Mouse (Mus musculus): ENCODE measurements around the gene Cyp27b1. TPM values are rescaled to one million over a fixed set of nuclear protein-coding genes. Genes with fewer than 3 reads are reported as not detected.
"Not testable (repeated sequence)": the region's sequence is repeated elsewhere in the genome, so short reads cannot be mapped to it uniquely, and the experiment has no call there.

The Cyp27b1 gene
- polyA plus RNA-seq, 1 experiment from 2014 or later = 0.22 TPM

GRCm38 (mm10) chr10:127065981-127066380 lies 17.9 kb downstream of the Cyp27b1 start:
- DNase-seq (ENCODE audit: low spot score) = no peak
- no peak overlapping the region for H3K27ac ChIP-seq (replicated peaks)
- peaks cover 61% of the 10 kb centered on the region for H3K4me1 ChIP-seq
- peak overlapping the region; percentile 30 for H3K4me3 ChIP-seq
- H3K36me3 ChIP-seq = peaks cover 49% of the 10 kb centered on the region
- WGBS = 89% methylated on average over 9 of the region's 9 CpGs
- peaks cover 10% of the 10 kb centered on the region for H3K27me3 ChIP-seq (ENCODE audit: low read depth, poor library complexity, severe bottlenecking)
- no peaks in the 10 kb centered on the region for H3K9me3 ChIP-seq (replicated peaks)

GRCm38 (mm10) chr10:127066519-127067018 lies 18.5 kb downstream of the Cyp27b1 start:
- Histone ChIP-seq H3K4me3 (peak overlapping the region; percentile 29; the same call in 1 of the 2 replicates), H3K36me3 (peaks cover 49% of the 10 kb centered on the region), H3K9me3 (replicated peaks) (no peaks in the 10 kb centered on the region), H3K4me1 (peaks cover 61% of the 10 kb centered on the region), H3K27me3 (ENCODE audit: low read depth, poor library complexity, severe bottlenecking) (peaks cover 4% of the 10 kb centered on the region; the same call in 1 of the 2 replicates), H3K27ac (replicated peaks) (no peak overlapping the region)
- DNase-seq (ENCODE audit: low spot score) = no peak
- 89% methylated on average over 14 of the region's 14 CpGs for WGBS

GRCm38 (mm10) chr10:127068360-127069038 lies 20.4 kb downstream of the Cyp27b1 start:
- Histone ChIP-seq H3K36me3 (peaks cover 49% of the 10 kb centered on the region), H3K27me3 (ENCODE audit: low read depth, poor library complexity, severe bottlenecking) (no peaks in the 10 kb centered on the region), H3K27ac (replicated peaks) (peak overlapping the region; percentile 92), H3K4me3 (peak overlapping the region; percentile 71), H3K4me1 (peaks cover 52% of the 10 kb centered on the region), H3K9me3 (replicated peaks) (no peaks in the 10 kb centered on the region)
- WGBS = 88% methylated on average over 9 of the region's 9 CpGs
- no peak for DNase-seq (ENCODE audit: low spot score)

GRCm38 (mm10) chr10:127069281-127070189 lies 21.5 kb downstream of the Cyp27b1 start:
- Histone ChIP-seq H3K4me1 (peaks cover 49% of the 10 kb centered on the region), H3K4me3 (peak overlapping the region; percentile 71), H3K36me3 (peaks cover 44% of the 10 kb centered on the region), H3K9me3 (replicated peaks) (no peaks in the 10 kb centered on the region), H3K27ac (replicated peaks) (peak overlapping the region; percentile 92), H3K27me3 (ENCODE audit: low read depth, poor library complexity, severe bottlenecking) (no peaks in the 10 kb centered on the region)
- 9% methylated on average over 30 of the region's 30 CpGs for WGBS
- DNase-seq (ENCODE audit: low spot score) = peak; percentile 51

GRCm38 (mm10) chr10:127070190-127071121 lies 22.4 kb downstream of the Cyp27b1 start, which contains the start of gene Tspan31:
TSS of gene Tspan31 (minus strand) at chr10:127070264.
- Histone ChIP-seq H3K9me3 (replicated peaks) (no peaks in the 10 kb centered on the region), H3K36me3 (peaks cover 35% of the 10 kb centered on the region), H3K4me1 (peaks cover 44% of the 10 kb centered on the region), H3K27ac (replicated peaks) (peak within 1 kb of the TSS; percentile 92), H3K27me3 (ENCODE audit: low read depth, poor library complexity, severe bottlenecking) (peaks cover 7% of the 10 kb centered on the region; the same call in 1 of the 2 replicates), H3K4me3 (peak within 1 kb of the TSS; percentile 71)
- DNase-seq (ENCODE audit: low spot score) = peak; percentile 92
- 4% methylated on average over 36 of the region's 36 CpGs for WGBS

- Histone ChIP-seq H3K27me3 (ENCODE audit: low read depth, poor library complexity, severe bottlenecking) (peaks cover 15% of the 10 kb centered on the region), H3K27ac (replicated peaks) (0 out of 2 replicates have a peak overlapping the region, but pooled peaks have one; percentile 92), H3K9me3 (replicated peaks) (no peaks in the 10 kb centered on the region), H3K4me3 (peak overlapping the region; percentile 71), H3K4me1 (peaks cover 41% of the 10 kb centered on the region), H3K36me3 (peaks cover 28% of the 10 kb centered on the region)
- no peak for DNase-seq (ENCODE audit: low spot score)
- 81% methylated on average over 9 of the region's 9 CpGs for WGBS
These were observed 23.2 kb downstream of the Cyp27b1 start for GRCm38 (mm10) chr10:127071203-127071602.

GRCm38 (mm10) chr10:127072270-127072669 lies 24.2 kb downstream of the Cyp27b1 start:
- H3K4me3 ChIP-seq; DNase-seq (ENCODE audit: low spot score); H3K9me3 ChIP-seq (replicated peaks); H3K27ac ChIP-seq (replicated peaks): not testable (repeated sequence)
- Histone ChIP-seq H3K36me3 (peaks cover 17% of the 10 kb centered on the region), H3K4me1 (peaks cover 40% of the 10 kb centered on the region), H3K27me3 (ENCODE audit: low read depth, poor library complexity, severe bottlenecking) (peaks cover 25% of the 10 kb centered on the region)
- WGBS = 92% methylated on average over 4 of the region's 4 CpGs

- peaks cover 44% of the 10 kb centered on the region for H3K4me1 ChIP-seq
- not testable (repeated sequence) for H3K27ac ChIP-seq (replicated peaks); H3K4me3 ChIP-seq; H3K9me3 ChIP-seq (replicated peaks); DNase-seq (ENCODE audit: low spot score)
- 86% methylated on average over 2 of the region's 2 CpGs for WGBS
- peaks cover 32% of the 10 kb centered on the region for H3K27me3 ChIP-seq (ENCODE audit: low read depth, poor library complexity, severe bottlenecking)
- H3K36me3 ChIP-seq = peaks cover 10% of the 10 kb centered on the region
These were observed 24.9 kb downstream of the Cyp27b1 start for GRCm38 (mm10) chr10:127072969-127073368.

GRCm38 (mm10) chr10:127073981-127074380 lies 25.9 kb downstream of the Cyp27b1 start:
- no peak for DNase-seq (ENCODE audit: low spot score)
- H3K9me3 ChIP-seq (replicated peaks) = no peaks in the 10 kb centered on the region
- no peak overlapping the region for H3K27ac ChIP-seq (replicated peaks)
- H3K27me3 ChIP-seq (ENCODE audit: low read depth, poor library complexity, severe bottlenecking) = peaks cover 40% of the 10 kb centered on the region
- no peak overlapping the region for H3K4me3 ChIP-seq
- no peaks in the 10 kb centered on the region for H3K36me3 ChIP-seq
- H3K4me1 ChIP-seq = peaks cover 44% of the 10 kb centered on the region
- WGBS = 98% methylated on average over 1 of the region's 1 CpGs

GRCm38 (mm10) chr10:127075080-127075479 lies 27.0 kb downstream of the Cyp27b1 start, which contains the start of gene Agap2:
TSS of gene Agap2 (plus strand) at chr10:127075284.
- Histone ChIP-seq H3K27me3 (ENCODE audit: low read depth, poor library complexity, severe bottlenecking) (peaks cover 51% of the 10 kb centered on the region), H3K9me3 (replicated peaks) (no peaks in the 10 kb centered on the region; the same call in 1 of the 2 replicates), H3K27ac (replicated peaks) (peak within 1 kb of the TSS; percentile 9; the same call in 1 of the 2 replicates), H3K4me3 (no peak within 1 kb of the TSS), H3K36me3 (no peaks in the 10 kb centered on the region), H3K4me1 (peaks cover 49% of the 10 kb centered on the region)
- WGBS = 70% methylated on average over 9 of the region's 9 CpGs
- DNase-seq (ENCODE audit: low spot score) = no peak

GRCm38 (mm10) chr10:127075651-127076050 lies 27.6 kb downstream of the Cyp27b1 start:
- H3K9me3 ChIP-seq (replicated peaks) = no peaks in the 10 kb centered on the region; the same call in 1 of the 2 replicates
- DNase-seq (ENCODE audit: low spot score) = no peak
- H3K36me3 ChIP-seq = no peaks in the 10 kb centered on the region
- no peak overlapping the region for H3K4me3 ChIP-seq
- 81% methylated on average over 8 of the region's 8 CpGs for WGBS
- H3K27me3 ChIP-seq (ENCODE audit: low read depth, poor library complexity, severe bottlenecking) = peaks cover 57% of the 10 kb centered on the region
- H3K27ac ChIP-seq (replicated peaks) = peak overlapping the region; percentile 9; the same call in 1 of the 2 replicates
- peaks cover 53% of the 10 kb centered on the region for H3K4me1 ChIP-seq

Data from midbrain, embryonic 10.5 days (tissue).